Mouse (Mus musculus): Measurements from ENCODE around the gene Inpp5a.

The Inpp5a gene

GRCm38 (mm10) chr7:139625156-139625555 is 236.2 kb downstream of the Inpp5a start:
- in situ Hi-C loops (cut with MboI, MseI), result no loop called here
